Mouse (Mus musculus): ENCODE results near the gene Pilra.

DNA sequence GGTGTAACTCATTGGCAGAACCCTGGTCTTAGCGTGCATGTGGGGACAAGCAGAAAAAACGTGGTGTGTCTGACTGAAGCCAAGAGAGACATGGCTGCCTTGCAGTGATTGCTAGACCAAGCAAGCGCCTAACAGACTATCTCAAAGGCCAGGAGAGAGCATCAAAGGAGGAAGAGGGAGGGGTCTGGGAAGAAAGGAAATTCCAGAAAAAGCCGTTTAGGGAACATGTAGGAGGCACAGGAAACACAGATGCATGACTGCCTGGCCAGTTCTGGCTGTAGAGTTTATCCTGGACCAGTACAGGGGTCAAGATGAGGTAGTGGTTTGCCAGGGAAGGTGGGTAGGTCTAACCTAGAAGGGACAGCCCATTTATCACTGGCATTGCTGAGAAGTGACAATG lies 2.6 kb downstream of the Pilra start:
- TF ChIP-seq CTCF (IDR thresholded peaks at IDR 0.05; ENCODE audit: low read depth) (no peak), EP300 (IDR thresholded peaks at IDR 0.05; ENCODE audit: low read depth) (no peak)
